14 mouse cellular contexts compared by ENCODE assay signal in the genomic region with DNA sequence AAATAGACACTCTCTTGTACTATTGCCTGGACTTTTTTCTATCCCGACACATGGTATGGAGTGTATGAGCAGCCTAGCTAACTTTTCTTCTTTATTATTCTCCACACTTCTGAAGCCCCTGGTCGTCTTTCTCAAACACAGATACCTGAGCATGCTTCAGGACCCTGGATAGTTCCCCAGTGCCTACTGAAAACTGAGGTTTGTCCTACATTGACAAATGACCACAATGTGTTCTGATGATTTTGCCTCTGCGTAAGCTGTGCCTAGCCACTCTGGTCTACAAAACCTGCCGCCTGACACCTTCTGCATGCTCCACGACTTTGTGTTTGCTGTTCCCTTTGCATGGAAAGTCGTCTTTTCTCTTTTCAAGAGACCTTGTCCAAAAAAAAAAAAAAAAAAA. TPM values are rescaled to one million over a fixed set of nuclear protein-coding genes. Genes with fewer than 3 reads are reported as not detected.
A peak's percentile ranks its signal among the peaks of the same experiment; 100 is the strongest.
DNase-seq lines count a peak whose midpoint lies in the region; ATAC-seq and TF ChIP-seq lines count a peak whose summit lies in the region.
"Had no signal": no experiment of that assay in that cellular context is flagged by ENCODE, and none has a peak within 500 bp of the region (broad histone marks: within the 10 kb centered on the region; RNA-seq: fewer than 3 reads in every experiment).

No protein-coding gene starts in this region.

- no peaks in the 10 kb centered on the region for H3K4me1 ChIP-seq in hindbrain, embryonic 10.5 days (replicated peaks)
- no peaks in the 10 kb centered on the region; the same call in 1 of the 2 replicates for H3K4me1 ChIP-seq in hindbrain, postnatal 0 days (ENCODE audit: insufficient read depth, low read length)
- no peaks in the 10 kb centered on the region for H3K4me1 ChIP-seq in stomach, postnatal 0 days (replicated peaks; ENCODE audit: control insufficient read depth, insufficient read depth)
- peaks cover 7% of the 10 kb centered on the region for H3K4me1 ChIP-seq in hindbrain, embryonic 13.5 days (replicated peaks)
- H3K4me1 ChIP-seq: heart, embryonic 15.5 days; liver, embryonic 13.5 days; midbrain, embryonic 15.5 days had no signal

- no peak overlapping the region for H3K9ac ChIP-seq in hindbrain, postnatal 0 days (replicated peaks; ENCODE audit: low read length)
- H3K9ac ChIP-seq in stomach, postnatal 0 days (ENCODE audit: low read length), result no peak overlapping the region
- no peak overlapping the region for H3K9ac ChIP-seq in hindbrain, embryonic 13.5 days
- H3K9ac ChIP-seq: forebrain, postnatal 0 days; heart, embryonic 15.5 days; liver, embryonic 13.5 days; midbrain, embryonic 15.5 days had no signal

- no peaks in the 10 kb centered on the region for H3K27me3 ChIP-seq in hindbrain, embryonic 10.5 days (ENCODE audit: insufficient read depth, poor library complexity, severe bottlenecking)
- H3K27me3 ChIP-seq in hindbrain, postnatal 0 days (ENCODE audit: insufficient read depth, low read length), result no peaks in the 10 kb centered on the region
- no peaks in the 10 kb centered on the region for H3K27me3 ChIP-seq in stomach, postnatal 0 days (ENCODE audit: control insufficient read depth, insufficient read depth, low read length)
- no peaks in the 10 kb centered on the region for H3K27me3 ChIP-seq in hindbrain, embryonic 13.5 days
- H3K27me3 ChIP-seq: heart, embryonic 15.5 days; liver, embryonic 13.5 days; midbrain, embryonic 15.5 days had no signal

- ATAC-seq in hindbrain, postnatal 0 days, result no peak
- no peak for ATAC-seq in stomach, postnatal 0 days (ENCODE audit: low FRiP score, low TSS enrichment)
- no peak for ATAC-seq in hindbrain, embryonic 13.5 days (ENCODE audit: low FRiP score)
- no peak; the same call in 1 of the 2 replicates for ATAC-seq in granulocyte monocyte progenitor cell, adult 5-6 weeks (replicated peaks; ENCODE audit: poor library complexity, severe bottlenecking)
- ATAC-seq: forebrain, postnatal 0 days; midbrain, embryonic 15.5 days had no signal

- H3K27ac ChIP-seq in hindbrain, embryonic 10.5 days, result no peak overlapping the region
- no peak overlapping the region for H3K27ac ChIP-seq in hindbrain, postnatal 0 days
- no peak overlapping the region for H3K27ac ChIP-seq in stomach, postnatal 0 days (replicated peaks)
- H3K27ac ChIP-seq in hindbrain, embryonic 13.5 days, result no peak overlapping the region
- H3K27ac ChIP-seq: heart, embryonic 15.5 days; liver, embryonic 13.5 days; midbrain, embryonic 15.5 days had no signal

- WGBS in hindbrain, embryonic 10.5 days, result 53% methylated on average over 6 of the region's 6 CpGs
- 69% methylated on average over 6 of the region's 6 CpGs for WGBS in hindbrain, postnatal 0 days
- 34% methylated on average over 6 of the region's 6 CpGs for WGBS in stomach, postnatal 0 days
- WGBS in hindbrain, embryonic 13.5 days, result 53% methylated on average over 6 of the region's 6 CpGs

- TF ChIP-seq CTCF in hindbrain, postnatal 0 days (IDR thresholded peaks at IDR 0.05; ENCODE audit: low read depth), result no peak
- no peak for TF ChIP-seq CTCF in stomach, postnatal 0 days (IDR thresholded peaks at IDR 0.05; ENCODE audit: low read depth)

- no peak overlapping the region for H3K4me2 ChIP-seq in hindbrain, postnatal 0 days (ENCODE audit: low read depth, low read length)
- no peak overlapping the region for H3K4me2 ChIP-seq in stomach, postnatal 0 days (replicated peaks; ENCODE audit: low read depth)
- no peak overlapping the region for H3K4me2 ChIP-seq in hindbrain, embryonic 13.5 days
- H3K4me2 ChIP-seq: heart, embryonic 15.5 days; liver, embryonic 13.5 days; midbrain, embryonic 15.5 days had no signal

- DNase-seq in hindbrain, embryonic 10.5 days (ENCODE audit: low spot score), result peak; percentile 39
- DNase-seq in hindbrain, postnatal 0 days (ENCODE audit: low spot score), result no peak
- peak; percentile 9 for DNase-seq in thymus, postnatal 4 days
- DNase-seq in thymus, postnatal 25 days, result no peak
- peak; percentile 24 for DNase-seq in embryo, embryonic 9.5 days (ENCODE audit: extremely low spot score)
- DNase-seq in stomach, postnatal 0 days (ENCODE audit: low spot score), result peak; percentile 35
- DNase-seq: cerebellum, postnatal 36 days; forebrain, postnatal 0 days; liver, embryonic 13.5 days; right cerebral cortex, postnatal 25 days had no signal

- H3K36me3 ChIP-seq in hindbrain, embryonic 10.5 days, result no peaks in the 10 kb centered on the region
- no peaks in the 10 kb centered on the region for H3K36me3 ChIP-seq in hindbrain, postnatal 0 days (ENCODE audit: insufficient read depth, low read length)
- H3K36me3 ChIP-seq in stomach, postnatal 0 days (ENCODE audit: control insufficient read depth, insufficient read depth, low read length), result no peaks in the 10 kb centered on the region
- H3K36me3 ChIP-seq in hindbrain, embryonic 13.5 days, result no peaks in the 10 kb centered on the region
- H3K36me3 ChIP-seq: heart, embryonic 15.5 days; liver, embryonic 13.5 days; midbrain, embryonic 15.5 days had no signal

- TF ChIP-seq EP300 in stomach, postnatal 0 days (optimal IDR thresholded peaks at IDR 0.05), result no peak

- H3K4me3 ChIP-seq in hindbrain, embryonic 10.5 days, result no peak overlapping the region
- H3K4me3 ChIP-seq in hindbrain, postnatal 0 days (ENCODE audit: low read length), result no peak overlapping the region
- H3K4me3 ChIP-seq in stomach, postnatal 0 days (ENCODE audit: low read depth, low read length), result no peak overlapping the region
- H3K4me3 ChIP-seq in hindbrain, embryonic 13.5 days, result no peak overlapping the region
- H3K4me3 ChIP-seq: heart, embryonic 15.5 days; liver, embryonic 13.5 days; midbrain, embryonic 15.5 days had no signal

- H3K9me3 ChIP-seq in hindbrain, embryonic 10.5 days, result no peaks in the 10 kb centered on the region
- no peaks in the 10 kb centered on the region for H3K9me3 ChIP-seq in hindbrain, postnatal 0 days (ENCODE audit: low read length)
- H3K9me3 ChIP-seq in stomach, postnatal 0 days (ENCODE audit: control insufficient read depth, low read length), result no peaks in the 10 kb centered on the region
- H3K9me3 ChIP-seq in hindbrain, embryonic 13.5 days, result no peaks in the 10 kb centered on the region
- H3K9me3 ChIP-seq: heart, embryonic 15.5 days; liver, embryonic 13.5 days; midbrain, embryonic 15.5 days had no signal

RNA-seq across cellular contexts. Expression of a gene that starts 41.2 kb away (rescaled TPM):
- 0.17 TPM in 1 of 2 replicates, not detected in the other for polyA plus RNA-seq in hindbrain, embryonic 10.5 days (2016; fragmentation: Nextera tagmentation; extraction: Ambion mirVana)
- 9.8 and 14.0 TPM in 2 replicates for total RNA-seq in hindbrain, postnatal 0 days (2014; rRNA removed)
- polyA plus RNA-seq in hindbrain, postnatal 0 days (2015; fragmentation: Nextera tagmentation; extraction: Ambion mirVana), result 13.6 and 17.9 TPM in 2 replicates
- not detected in 2 replicates for polyA plus RNA-seq in stomach, postnatal 0 days (2015; fragmentation: Nextera tagmentation; extraction: Ambion mirVana)
- 3.9 and 7.2 TPM in 2 replicates for polyA plus RNA-seq in hindbrain, embryonic 13.5 days (2015; fragmentation: Nextera tagmentation; extraction: Ambion mirVana)
- not detected in 2 replicates for total RNA-seq in granulocyte monocyte progenitor cell, adult 5-6 weeks (2014; fragmentation: Nextera tagmentation)
- not detected in 2 replicates for total RNA-seq in granulocyte monocyte progenitor cell, adult 5-6 weeks (2017)
- polyA plus RNA-seq: heart, embryonic 15.5 days; liver, embryonic 13.5 days had no signal

Comparison
In these comparisons a context has a peak if more than half of its experiments do, and no peak if none do; other contexts are left out.
1. DNase-seq: peak in hindbrain, embryonic 10.5 days (single experiment), thymus, postnatal 4 days (single experiment), embryo, embryonic 9.5 days (single experiment) and stomach, postnatal 0 days (single experiment); none in hindbrain, postnatal 0 days (single experiment) and thymus, postnatal 25 days (single experiment).